Mouse (Mus musculus) mouse trophoblast stem cell (cell line): ENCODE measurements around the gene Sh3bgrl3.

Source experiments
- in situ Hi-C, 2 experiments: fragments of 300-500 bp; cut with MseI, MboI; formaldehyde crosslinking; loops; 2 replicates in 1 of 2; 3 replicates in 1 of 2; pipeline ENCODE4 v1.15.1; 2025

Gene Sh3bgrl3

DNA sequence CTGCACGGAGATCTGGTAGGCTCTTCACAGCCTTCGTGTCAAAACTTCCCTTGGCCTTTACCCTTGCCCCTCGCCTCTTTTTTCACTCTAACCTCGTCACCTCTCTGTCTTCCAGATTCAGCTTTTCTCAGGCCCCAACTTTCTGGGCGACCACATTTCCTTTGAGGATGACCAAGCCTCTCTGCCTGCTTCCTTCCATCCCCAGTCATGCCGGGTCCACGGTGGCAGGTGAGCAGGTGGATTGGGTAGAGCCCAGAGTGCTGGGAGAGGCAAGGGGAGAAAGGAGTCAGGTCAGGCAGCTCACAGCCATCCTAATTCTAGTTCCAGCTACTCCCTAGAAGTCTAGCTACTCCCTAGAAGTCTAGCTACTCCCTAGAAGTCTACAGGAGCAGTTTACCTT is 46.1 kb downstream of the Sh3bgrl3 start:
- in situ Hi-C loops, result no loop called here

DNA sequence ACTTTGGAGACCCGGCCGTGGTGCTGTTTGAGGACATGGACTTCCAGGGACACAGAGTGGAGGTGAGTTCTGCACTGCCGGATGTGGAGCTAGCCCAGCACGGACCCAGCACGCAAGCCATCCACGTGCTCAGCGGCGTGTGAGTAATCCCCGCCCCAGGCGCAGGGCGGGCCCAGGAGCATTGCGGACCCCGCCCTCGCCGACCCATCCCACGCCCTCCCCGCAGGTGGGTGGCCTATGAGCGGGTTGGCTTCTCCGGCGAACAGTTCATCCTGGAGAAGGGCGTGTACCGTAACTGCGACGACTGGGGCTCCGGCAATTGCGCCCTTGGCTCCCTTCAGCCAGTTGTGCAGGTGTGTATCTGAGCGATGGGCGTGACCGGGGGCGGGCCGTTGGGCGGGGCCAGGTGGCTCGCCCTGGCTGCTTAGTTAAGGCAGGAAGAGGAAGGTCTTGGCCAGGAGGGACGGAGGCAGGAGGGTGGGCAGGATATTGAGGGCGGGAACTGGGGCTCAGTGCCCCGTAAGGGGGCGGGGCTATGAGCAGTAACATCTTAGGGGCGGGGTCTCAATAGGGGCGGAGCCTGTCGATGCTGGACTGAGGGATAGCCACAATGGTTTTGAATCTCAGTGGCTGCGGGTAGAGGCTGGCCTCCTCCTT is 46.7 kb downstream of the Sh3bgrl3 start:
- in situ Hi-C loops, result no loop called here

DNA sequence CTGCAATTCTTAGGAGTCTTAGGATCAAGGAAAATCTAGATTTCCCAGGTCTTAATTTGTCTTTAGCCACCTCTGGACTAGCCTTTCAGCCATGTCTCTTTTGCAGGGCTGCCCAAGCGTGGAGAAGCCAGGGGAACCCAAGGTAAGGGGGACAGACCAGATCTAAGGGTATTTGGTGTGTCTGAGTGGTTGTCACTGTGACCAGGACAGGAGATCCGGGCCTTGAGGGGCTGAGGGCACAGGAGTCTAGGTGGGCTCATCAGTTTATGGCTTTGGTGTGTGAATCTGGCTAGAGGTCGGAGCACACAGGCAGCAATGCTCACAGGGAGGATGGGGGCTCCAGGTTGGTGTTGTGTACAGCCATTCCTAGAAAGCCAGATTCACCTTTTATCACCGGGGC is 47.9 kb downstream of the Sh3bgrl3 start:
- in situ Hi-C loops, result no loop called here

DNA sequence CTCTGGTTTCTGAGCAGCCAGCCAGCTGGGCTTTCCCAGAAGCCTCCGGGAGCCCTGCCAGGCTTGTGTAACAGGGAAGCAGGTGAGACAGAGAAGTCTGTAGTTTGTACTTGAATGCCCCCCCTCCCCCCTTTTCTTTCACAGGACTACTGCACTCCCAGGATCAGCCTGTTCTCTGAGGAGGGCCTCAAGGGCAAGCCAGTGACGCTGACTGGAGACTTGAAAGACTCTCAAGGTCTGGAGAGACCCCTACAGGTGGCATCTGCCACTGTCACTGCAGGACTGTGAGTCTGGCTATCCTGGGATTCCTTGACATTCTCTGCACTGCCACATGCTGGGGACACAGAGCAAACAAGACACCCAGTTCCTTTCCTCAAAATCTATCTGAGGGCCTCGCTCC is 49.9 kb downstream of the Sh3bgrl3 start:
- in situ Hi-C loops, result loop anchor here (5.0 kb wide), 2 partner anchors 41 to 46 kb away; no protein-coding TSS in a partner anchor
